Mouse (Mus musculus): ENCODE measurements around the gene Fads3. TPM values are rescaled to one million over a fixed set of nuclear protein-coding genes. Genes with fewer than 3 reads are reported as not detected.

The Fads3 gene
- polyA plus RNA-seq, 1 experiment from 2014 or later, result 72.0 TPM

GRCm38 (mm10) chr19:10070186-10070980 lies 29.0 kb downstream of the Fads3 start:
- no peak overlapping the region for H3K9ac ChIP-seq (ENCODE audit: low read length)
- ATAC-seq (ENCODE audit: low read depth), result no peak
- no peaks in the 10 kb centered on the region for H3K9me3 ChIP-seq (ENCODE audit: control insufficient read depth, low read length)
- no peaks in the 10 kb centered on the region for H3K4me1 ChIP-seq (replicated peaks; ENCODE audit: control insufficient read depth, insufficient read depth, low read length)
- H3K36me3 ChIP-seq (ENCODE audit: control insufficient read depth, insufficient read depth, low read length), result peaks cover 44% of the 10 kb centered on the region
- H3K4me2 ChIP-seq (ENCODE audit: low read depth, low read length), result no peak overlapping the region
- no peak overlapping the region for H3K27ac ChIP-seq (ENCODE audit: low read length)
- no peak overlapping the region for H3K4me3 ChIP-seq (ENCODE audit: low read length)
- H3K27me3 ChIP-seq (ENCODE audit: control insufficient read depth, insufficient read depth, low read depth, low read length), result no peaks in the 10 kb centered on the region
- 90% methylated on average over 8 of the region's 8 CpGs for WGBS

GRCm38 (mm10) chr19:10071166-10071565 lies 29.8 kb downstream of the Fads3 start:
- Histone ChIP-seq H3K4me3 (ENCODE audit: low read length) (no peak overlapping the region), H3K4me1 (replicated peaks; ENCODE audit: control insufficient read depth, insufficient read depth, low read length) (no peaks in the 10 kb centered on the region), H3K27me3 (ENCODE audit: control insufficient read depth, insufficient read depth, low read depth, low read length) (no peaks in the 10 kb centered on the region), H3K27ac (ENCODE audit: low read length) (no peak overlapping the region), H3K9ac (ENCODE audit: low read length) (no peak overlapping the region), H3K4me2 (ENCODE audit: low read depth, low read length) (no peak overlapping the region), H3K9me3 (ENCODE audit: control insufficient read depth, low read length) (no peaks in the 10 kb centered on the region), H3K36me3 (ENCODE audit: control insufficient read depth, insufficient read depth, low read length) (peaks cover 52% of the 10 kb centered on the region)
- WGBS, result 87% methylated on average over 5 of the region's 5 CpGs
- ATAC-seq (ENCODE audit: low read depth), result no peak

GRCm38 (mm10) chr19:10071892-10072291 lies 30.5 kb downstream of the Fads3 start:
- Histone ChIP-seq H3K27me3 (ENCODE audit: control insufficient read depth, insufficient read depth, low read depth, low read length) (no peaks in the 10 kb centered on the region), H3K36me3 (ENCODE audit: control insufficient read depth, insufficient read depth, low read length) (peaks cover 51% of the 10 kb centered on the region), H3K9me3 (ENCODE audit: control insufficient read depth, low read length) (no peaks in the 10 kb centered on the region), H3K27ac (ENCODE audit: low read length) (no peak overlapping the region), H3K4me3 (ENCODE audit: low read length) (no peak overlapping the region), H3K4me2 (ENCODE audit: low read depth, low read length) (no peak overlapping the region), H3K4me1 (replicated peaks; ENCODE audit: control insufficient read depth, insufficient read depth, low read length) (no peaks in the 10 kb centered on the region), H3K9ac (ENCODE audit: low read length) (no peak overlapping the region)
- WGBS, result 80% methylated on average over 4 of the region's 4 CpGs
- ATAC-seq (ENCODE audit: low read depth), result no peak

GRCm38 (mm10) chr19:10073145-10073544 lies 31.8 kb downstream of the Fads3 start:
- peak; percentile 66 for ATAC-seq (ENCODE audit: low read depth)
- no peaks in the 10 kb centered on the region for H3K9me3 ChIP-seq (ENCODE audit: control insufficient read depth, low read length)
- no peaks in the 10 kb centered on the region for H3K4me1 ChIP-seq (replicated peaks; ENCODE audit: control insufficient read depth, insufficient read depth, low read length)
- H3K4me2 ChIP-seq (ENCODE audit: low read depth, low read length), result no peak overlapping the region
- no peaks in the 10 kb centered on the region for H3K27me3 ChIP-seq (ENCODE audit: control insufficient read depth, insufficient read depth, low read depth, low read length)
- H3K36me3 ChIP-seq (ENCODE audit: control insufficient read depth, insufficient read depth, low read length), result peaks cover 59% of the 10 kb centered on the region
- WGBS, result 74% methylated on average over 5 of the region's 5 CpGs
- H3K9ac ChIP-seq (ENCODE audit: low read length), result no peak overlapping the region
- H3K27ac ChIP-seq (ENCODE audit: low read length), result no peak overlapping the region
- no peak overlapping the region for H3K4me3 ChIP-seq (ENCODE audit: low read length)

GRCm38 (mm10) chr19:10078392-10078791 lies 37.0 kb downstream of the Fads3 start:
- peaks cover 53% of the 10 kb centered on the region for H3K36me3 ChIP-seq (ENCODE audit: control insufficient read depth, insufficient read depth, low read length)
- no peak overlapping the region for H3K27ac ChIP-seq (ENCODE audit: low read length)
- no peak overlapping the region for H3K4me3 ChIP-seq (ENCODE audit: low read length)
- no peaks in the 10 kb centered on the region for H3K4me1 ChIP-seq (replicated peaks; ENCODE audit: control insufficient read depth, insufficient read depth, low read length)
- H3K4me2 ChIP-seq (ENCODE audit: low read depth, low read length), result no peak overlapping the region
- no peaks in the 10 kb centered on the region for H3K27me3 ChIP-seq (ENCODE audit: control insufficient read depth, insufficient read depth, low read depth, low read length)
- no peak for ATAC-seq (ENCODE audit: low read depth)
- H3K9ac ChIP-seq (ENCODE audit: low read length), result no peak overlapping the region
- 64% methylated on average over 6 of the region's 6 CpGs for WGBS
- no peaks in the 10 kb centered on the region for H3K9me3 ChIP-seq (ENCODE audit: control insufficient read depth, low read length)

- no peaks in the 10 kb centered on the region for H3K9me3 ChIP-seq (ENCODE audit: control insufficient read depth, low read length)
- H3K4me2 ChIP-seq (ENCODE audit: low read depth, low read length), result no peak overlapping the region
- H3K9ac ChIP-seq (ENCODE audit: low read length), result no peak overlapping the region
- no peaks in the 10 kb centered on the region for H3K27me3 ChIP-seq (ENCODE audit: control insufficient read depth, insufficient read depth, low read depth, low read length)
- H3K4me1 ChIP-seq (replicated peaks; ENCODE audit: control insufficient read depth, insufficient read depth, low read length), result no peaks in the 10 kb centered on the region
- no peak overlapping the region for H3K27ac ChIP-seq (ENCODE audit: low read length)
- peaks cover 39% of the 10 kb centered on the region for H3K36me3 ChIP-seq (ENCODE audit: control insufficient read depth, insufficient read depth, low read length)
- no peak overlapping the region for H3K4me3 ChIP-seq (ENCODE audit: low read length)
- WGBS, result 91% methylated on average over 7 of the region's 7 CpGs
- ATAC-seq (ENCODE audit: low read depth), result no peak
Measured at GRCm38 (mm10) chr19:10080384-10080783, 39.0 kb downstream of the Fads3 start.

GRCm38 (mm10) chr19:10082105-10082504 lies 40.7 kb downstream of the Fads3 start:
- Histone ChIP-seq H3K27ac (ENCODE audit: low read length) (no peak overlapping the region), H3K4me1 (replicated peaks; ENCODE audit: control insufficient read depth, insufficient read depth, low read length) (no peaks in the 10 kb centered on the region), H3K9me3 (ENCODE audit: control insufficient read depth, low read length) (no peaks in the 10 kb centered on the region), H3K4me2 (ENCODE audit: low read depth, low read length) (no peak overlapping the region), H3K9ac (ENCODE audit: low read length) (no peak overlapping the region), H3K36me3 (ENCODE audit: control insufficient read depth, insufficient read depth, low read length) (peaks cover 38% of the 10 kb centered on the region), H3K27me3 (ENCODE audit: control insufficient read depth, insufficient read depth, low read depth, low read length) (no peaks in the 10 kb centered on the region), H3K4me3 (ENCODE audit: low read length) (no peak overlapping the region)
- no peak for ATAC-seq (ENCODE audit: low read depth)
- WGBS, result 69% methylated on average over 3 of the region's 3 CpGs

GRCm38 (mm10) chr19:10085454-10085853 lies 44.1 kb downstream of the Fads3 start:
- H3K27me3 ChIP-seq (ENCODE audit: control insufficient read depth, insufficient read depth, low read depth, low read length), result no peaks in the 10 kb centered on the region
- no peaks in the 10 kb centered on the region for H3K9me3 ChIP-seq (ENCODE audit: control insufficient read depth, low read length)
- H3K36me3 ChIP-seq (ENCODE audit: control insufficient read depth, insufficient read depth, low read length), result peaks cover 42% of the 10 kb centered on the region
- H3K4me1 ChIP-seq (replicated peaks; ENCODE audit: control insufficient read depth, insufficient read depth, low read length), result no peaks in the 10 kb centered on the region
- H3K9ac ChIP-seq (ENCODE audit: low read length), result no peak overlapping the region
- no peak overlapping the region for H3K27ac ChIP-seq (ENCODE audit: low read length)
- H3K4me2 ChIP-seq (ENCODE audit: low read depth, low read length), result no peak overlapping the region
- peak; percentile 68 for ATAC-seq (ENCODE audit: low read depth)
- 54% methylated on average over 9 of the region's 9 CpGs for whole genome bisulfite sequencing
- no peak overlapping the region for H3K4me3 ChIP-seq (ENCODE audit: low read length)

- Histone ChIP-seq H3K4me2 (ENCODE audit: low read depth, low read length) (no peak overlapping the region), H3K9me3 (ENCODE audit: control insufficient read depth, low read length) (no peaks in the 10 kb centered on the region), H3K36me3 (ENCODE audit: control insufficient read depth, insufficient read depth, low read length) (peaks cover 44% of the 10 kb centered on the region), H3K4me3 (ENCODE audit: low read length) (no peak overlapping the region), H3K9ac (ENCODE audit: low read length) (no peak overlapping the region), H3K27me3 (ENCODE audit: control insufficient read depth, insufficient read depth, low read depth, low read length) (no peaks in the 10 kb centered on the region), H3K4me1 (replicated peaks; ENCODE audit: control insufficient read depth, insufficient read depth, low read length) (no peaks in the 10 kb centered on the region), H3K27ac (ENCODE audit: low read length) (no peak overlapping the region)
- WGBS, result 89% methylated on average over 4 of the region's 4 CpGs
- ATAC-seq (ENCODE audit: low read depth), result no peak
Measured at GRCm38 (mm10) chr19:10086976-10087375, 45.6 kb downstream of the Fads3 start.

Measured in lung, embryonic 16.5 days (tissue).